14 mouse cellular contexts compared by ENCODE assay signal in the genomic region with DNA sequence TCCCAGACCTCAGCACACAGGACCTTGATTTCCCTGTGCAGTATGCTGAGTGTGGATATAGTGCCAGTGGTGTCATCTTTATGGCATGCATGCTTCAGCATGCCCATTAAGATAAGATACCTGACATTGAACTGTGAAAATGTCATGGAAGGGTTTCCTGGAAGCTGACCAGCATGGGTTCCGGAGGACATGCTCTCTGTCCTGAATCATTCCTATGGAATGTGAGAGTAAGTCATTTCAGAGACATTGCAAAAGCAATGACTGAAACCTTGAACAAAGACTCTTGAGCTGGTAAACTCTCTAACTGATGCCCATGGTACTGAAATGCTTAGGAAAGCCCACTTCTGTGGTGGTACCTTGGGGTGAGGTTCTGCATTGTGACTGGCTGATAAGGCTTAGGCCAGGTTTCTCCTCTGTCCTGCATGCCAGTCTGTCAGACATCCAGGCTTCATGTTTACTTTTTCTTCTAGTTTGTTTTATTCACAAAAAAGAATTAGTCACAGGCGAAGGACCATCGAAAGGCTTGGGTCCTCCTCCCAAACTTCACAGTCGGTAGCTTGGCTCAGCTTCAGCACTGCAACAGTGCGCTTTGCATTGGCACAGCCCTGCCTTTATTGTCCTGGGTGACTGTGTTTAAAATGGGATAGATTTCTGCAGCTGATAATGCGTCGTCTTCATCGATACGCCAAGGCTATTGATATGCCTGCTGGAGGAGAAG.
A peak's percentile ranks its signal among the peaks of the same experiment; 100 is the strongest.
DNase-seq lines count a peak whose midpoint lies in the region; ATAC-seq and TF ChIP-seq lines count a peak whose summit lies in the region.
"Had no signal": no experiment of that assay in that cellular context is flagged by ENCODE, and none has a peak within 500 bp of the region (broad histone marks: within the 10 kb centered on the region; RNA-seq: fewer than 3 reads in every experiment).

No protein-coding gene starts in this region.

- H3K79me2 ChIP-seq in myocyte (ENCODE audit: control insufficient read depth, insufficient read depth): no peaks in the 10 kb centered on the region

- peak; percentile 37 for ATAC-seq in lung, postnatal 0 days
- no peak for ATAC-seq in forebrain, embryonic 14.5 days
- no peak for ATAC-seq in megakaryocyte-erythroid progenitor cell, adult 5-6 weeks (replicated peaks; ENCODE audit: low FRiP score, low TSS enrichment, poor library complexity, severe bottlenecking)

- H3K27ac ChIP-seq in lung, postnatal 0 days (ENCODE audit: low read length): no peak overlapping the region
- peak overlapping the region; percentile 48; the same call in 1 of the 2 replicates for H3K27ac ChIP-seq in forebrain, embryonic 14.5 days (ENCODE audit: low read depth, low read length)
- H3K27ac ChIP-seq: liver, embryonic 14.5 days; neural tube, embryonic 12.5 days; stomach, postnatal 0 days had no signal

- H3K4me2 ChIP-seq in lung, postnatal 0 days (replicated peaks; ENCODE audit: low read depth, low read length): no peak overlapping the region
- H3K4me2 ChIP-seq in forebrain, embryonic 14.5 days (ENCODE audit: low read length): no peak overlapping the region
- H3K4me2 ChIP-seq in myocyte (ENCODE audit: low read depth): peak overlapping the region; percentile 12
- H3K4me2 ChIP-seq: neural tube, embryonic 12.5 days had no signal

- no peaks in the 10 kb centered on the region for H3K9me3 ChIP-seq in lung, postnatal 0 days (ENCODE audit: low read length)
- H3K9me3 ChIP-seq in forebrain, embryonic 14.5 days (replicated peaks; ENCODE audit: control insufficient read depth, low read length): no peaks in the 10 kb centered on the region
- H3K9me3 ChIP-seq: neural tube, embryonic 12.5 days had no signal

- intact Hi-C loops in heart, postnatal 36 days (cut with DNase I): no loop called here

- no peaks in the 10 kb centered on the region for H3K4me1 ChIP-seq in lung, postnatal 0 days (ENCODE audit: insufficient read depth, low read depth, low read length)
- peaks cover 40% of the 10 kb centered on the region for H3K4me1 ChIP-seq in forebrain, embryonic 14.5 days (ENCODE audit: control insufficient read depth, insufficient read depth, low read length)

- H3K9ac ChIP-seq in lung, postnatal 0 days (replicated peaks; ENCODE audit: low read depth): no peak overlapping the region
- H3K9ac ChIP-seq in forebrain, embryonic 14.5 days (ENCODE audit: low read length): no peak overlapping the region
- H3K9ac ChIP-seq: liver, embryonic 14.5 days; neural tube, embryonic 12.5 days had no signal

- 34% methylated on average over 9 of the region's 9 CpGs for WGBS in lung, postnatal 0 days
- WGBS in forebrain, embryonic 14.5 days: 37% methylated on average over 9 of the region's 9 CpGs

- peak; percentile 79 to 93 for DNase-seq in adrenal gland, adult (ENCODE audit: inconsistent age in 2 of 2, low spot score in 1 of 2)
- no peak for DNase-seq in adrenal gland, postnatal 4 days (ENCODE audit: low spot score in 2 of 2)
- peak; percentile 33 for DNase-seq in lung, postnatal 0 days (ENCODE audit: low spot score)
- DNase-seq in lung, postnatal 14 days: no peak
- no peak for DNase-seq in forebrain, embryonic 14.5 days (ENCODE audit: low spot score)
- DNase-seq in heart, postnatal 36 days: no peak
- DNase-seq: cerebellum, postnatal 36 days; heart, postnatal 10 days; thymus, postnatal 4 days had no signal

- no peak overlapping the region for H3K4me3 ChIP-seq in lung, postnatal 0 days (ENCODE audit: low read depth, low read length)
- H3K4me3 ChIP-seq in forebrain, embryonic 14.5 days (ENCODE audit: low read depth, low read length): no peak overlapping the region
- no peak overlapping the region for H3K4me3 ChIP-seq in myocyte
- H3K4me3 ChIP-seq: neural tube, embryonic 12.5 days had no signal

- peak; percentile 40; the same call in 1 of the 2 replicates for TF ChIP-seq EP300 in lung, postnatal 0 days (IDR thresholded peaks at IDR 0.05)

- H3K27me3 ChIP-seq in lung, postnatal 0 days (replicated peaks; ENCODE audit: insufficient read depth, low read length): no peaks in the 10 kb centered on the region
- H3K27me3 ChIP-seq in forebrain, embryonic 14.5 days (replicated peaks; ENCODE audit: control insufficient read depth, insufficient read depth, low read length): no peaks in the 10 kb centered on the region
- H3K27me3 ChIP-seq in myocyte (ENCODE audit: control insufficient read depth, insufficient read depth, insufficient read length): no peaks in the 10 kb centered on the region

- TF ChIP-seq POLR2A in myocyte (IDR thresholded peaks at IDR 0.05; ENCODE audit: insufficient read length, low read depth): no peak

- H3ac ChIP-seq in myocyte (ENCODE audit: control insufficient read depth, insufficient read length): no peak overlapping the region

- no peak for TF ChIP-seq CTCF in lung, postnatal 0 days (IDR thresholded peaks at IDR 0.05)

- no peaks in the 10 kb centered on the region for H3K36me3 ChIP-seq in lung, postnatal 0 days (ENCODE audit: insufficient read depth, low read length)
- 0 out of 2 replicates have a peak, but pooled peaks cover 3% of the 10 kb centered on the region for H3K36me3 ChIP-seq in forebrain, embryonic 14.5 days (ENCODE audit: control insufficient read depth, insufficient read depth, low read length)
- H3K36me3 ChIP-seq in myocyte (ENCODE audit: control insufficient read depth, insufficient read depth): no peaks in the 10 kb centered on the region
- H3K36me3 ChIP-seq: neural tube, embryonic 12.5 days had no signal

TF ChIP-seq in myocyte, 11 proteins besides CTCF, POLR2A, EP300 and RAD21:
- peak; percentile 45; the same call in 1 of the 2 replicates for TF ChIP-seq CEBPB (IDR thresholded peaks at IDR 0.05; ENCODE audit: insufficient read depth, poor library complexity, severe bottlenecking)
- TF ChIP-seq MYOG (IDR thresholded peaks at IDR 0.05; ENCODE audit: control insufficient read depth in 1 of 3, insufficient read depth in 1 of 3, insufficient read length in 2 of 3, low read depth in 2 of 3): no peak

Comparison
In these comparisons a context has a peak if more than half of its experiments do, and no peak if none do; other contexts are left out.
1. DNase-seq: peak in adrenal gland, adult (2 of 2) and lung, postnatal 0 days (single experiment); none in adrenal gland, postnatal 4 days (0 of 2), lung, postnatal 14 days (single experiment), forebrain, embryonic 14.5 days (single experiment) and heart, postnatal 36 days (0 of 2).